Mouse (Mus musculus) forebrain, embryonic 11.5 days (tissue): ENCODE results near the gene Gm20388. TPM values are rescaled to one million over a fixed set of nuclear protein-coding genes. Genes with fewer than 3 reads are reported as not detected.

Experiments used
- ATAC-seq: fragments of 200-750 bp; cut with Nextera tagmentation; replicated peaks from 2 replicates; pipeline ENCODE4 v1.8.0; 2017; ENCODE audit warnings: moderate TSS enrichment; ENCODE audit not compliant: low FRiP score
- DNase-seq: peaks from one replicate; pipeline ENCODE4 v3.0.0-alpha.2; 2017; ENCODE audit warnings: low spot score
- H3K27ac ChIP-seq: fragments of 300-500 bp; sonication (generic); 2 replicates; pipeline ENCODE4 v1.5.1; 2014; ENCODE audit warnings: low read depth, low read length
- H3K27me3 ChIP-seq: fragments of 300-500 bp; sonication (generic); 2 replicates; pipeline ENCODE4 v1.6.1; 2014; ENCODE audit warnings: mild to moderate bottlenecking, low read length, mixed read lengths; ENCODE audit not compliant: control insufficient read depth, insufficient read depth
- H3K36me3 ChIP-seq: fragments of 300-500 bp; sonication (generic); 2 replicates; pipeline ENCODE4 v1.6.1; 2014; ENCODE audit warnings: mild to moderate bottlenecking, low read length, moderate library complexity, mixed read lengths; ENCODE audit not compliant: control insufficient read depth, insufficient read depth
- H3K4me1 ChIP-seq: fragments of 300-500 bp; sonication (generic); replicated peaks from 2 replicates; pipeline ENCODE4 v1.6.1; 2014; ENCODE audit warnings: low read length, mixed read lengths; ENCODE audit not compliant: control insufficient read depth, insufficient read depth
- H3K4me2 ChIP-seq: fragments of 300-500 bp; sonication (generic); 2 replicates; pipeline ENCODE4 v1.6.1; 2014; ENCODE audit warnings: low read depth, mild to moderate bottlenecking, low read length, moderate library complexity, mixed read lengths; ENCODE audit not compliant: severe bottlenecking
- H3K4me3 ChIP-seq: fragments of 300-500 bp; sonication (generic); 2 replicates; pipeline ENCODE4 v1.5.1; 2014; ENCODE audit warnings: low read depth, low read length
- H3K9ac ChIP-seq: fragments of 300-500 bp; sonication (generic); 2 replicates; pipeline ENCODE4 v1.6.1; 2014; ENCODE audit warnings: low read length
- H3K9me3 ChIP-seq: fragments of 300-500 bp; sonication (generic); 2 replicates; pipeline ENCODE4 v1.6.1; 2016; ENCODE audit warnings: low read length, mixed read lengths; ENCODE audit not compliant: control insufficient read depth
- WGBS: fragments of 180-500 bp; shearing (Covaris S2); extraction: QIAGEN DNeasy Blood & Tissue Kit; methylation state at CpG from one replicate; pipeline ENCODE4 v1.1.7; 2014; 5-methylcytosine and 5-hydroxymethylcytosine counted together
- polyA plus RNA-seq: library from polyadenylated mRNA; unstranded; fragments of >200 nt; fragmentation: Nextera tagmentation; extraction: Ambion mirVana; gene quantifications from 2 replicates; pipeline ENCODE4 v1.2.1, GENCODE M21; 2014

Gene Gm20388
- polyA plus RNA-seq, 1 experiment from 2014 or later: not detected

GRCm38 (mm10) chr8:121035611-121036010 lies 1125.0 kb downstream of the Gm20388 start:
- DNase-seq: no peak
- H3K36me3 ChIP-seq: no peaks in the 10 kb centered on the region

GRCm38 (mm10) chr8:121043719-121044440 lies 1133.2 kb downstream of the Gm20388 start:
- H3K4me1 ChIP-seq: no peaks in the 10 kb centered on the region
- ATAC-seq: no peak

More at GRCm38 (mm10) chr8:121035611-121036010, 1125.0 kb downstream of the Gm20388 start:
- ATAC-seq: no peak
- Histone ChIP-seq H3K4me3 (no peak overlapping the region), H3K4me1 (no peaks in the 10 kb centered on the region), H3K27ac (no peak overlapping the region), H3K27me3 (no peaks in the 10 kb centered on the region; the same call in 1 of the 2 replicates), H3K9ac (no peak overlapping the region), H3K4me2 (no peak overlapping the region), H3K9me3 (no peaks in the 10 kb centered on the region)
- 90% methylated on average over 8 of the region's 8 CpGs for WGBS

GRCm38 (mm10) chr8:121047441-121047840 lies 1136.8 kb downstream of the Gm20388 start:
- no peak for DNase-seq
- H3K36me3 ChIP-seq: no peaks in the 10 kb centered on the region
- no peak overlapping the region for H3K4me3 ChIP-seq
- no peak for ATAC-seq
- H3K27ac ChIP-seq: no peak overlapping the region
- H3K9me3 ChIP-seq: no peaks in the 10 kb centered on the region
- no peak overlapping the region for H3K4me2 ChIP-seq
- WGBS: 70% methylated on average over 9 of the region's 9 CpGs
- H3K27me3 ChIP-seq: no peaks in the 10 kb centered on the region
- H3K4me1 ChIP-seq: no peaks in the 10 kb centered on the region
- H3K9ac ChIP-seq: no peak overlapping the region

More at GRCm38 (mm10) chr8:121043719-121044440, 1133.2 kb downstream of the Gm20388 start:
- 67% methylated on average over 19 of the region's 19 CpGs for WGBS
- DNase-seq: no peak
- no peak overlapping the region for H3K9ac ChIP-seq
- H3K4me3 ChIP-seq: no peak overlapping the region
- H3K27ac ChIP-seq: no peak overlapping the region
- H3K4me2 ChIP-seq: no peak overlapping the region
- H3K9me3 ChIP-seq: no peaks in the 10 kb centered on the region
- H3K36me3 ChIP-seq: no peaks in the 10 kb centered on the region
- no peaks in the 10 kb centered on the region for H3K27me3 ChIP-seq

GRCm38 (mm10) chr8:121058081-121058480 lies 1147.4 kb downstream of the Gm20388 start:
- no peaks in the 10 kb centered on the region for H3K27me3 ChIP-seq
- H3K9ac ChIP-seq: no peak overlapping the region
- no peak for ATAC-seq
- H3K4me3 ChIP-seq: no peak overlapping the region
- no peak for DNase-seq
- H3K27ac ChIP-seq: no peak overlapping the region
- H3K4me2 ChIP-seq: no peak overlapping the region
- no peaks in the 10 kb centered on the region for H3K9me3 ChIP-seq
- H3K4me1 ChIP-seq: no peaks in the 10 kb centered on the region
- H3K36me3 ChIP-seq: no peaks in the 10 kb centered on the region
- 76% methylated on average over 9 of the region's 9 CpGs for WGBS

- Histone ChIP-seq H3K9me3 (no peaks in the 10 kb centered on the region), H3K4me3 (no peak overlapping the region), H3K4me2 (no peak overlapping the region), H3K36me3 (no peaks in the 10 kb centered on the region), H3K27ac (no peak overlapping the region), H3K9ac (no peak overlapping the region), H3K27me3 (no peaks in the 10 kb centered on the region), H3K4me1 (no peaks in the 10 kb centered on the region; the same call in 1 of the 2 replicates)
- 86% methylated on average over 7 of the region's 7 CpGs for WGBS
- DNase-seq (no peak), ATAC-seq (no peak)
Observed at GRCm38 (mm10) chr8:121059098-121059497, 1148.5 kb downstream of the Gm20388 start.

- Histone ChIP-seq H3K4me1 (no peaks in the 10 kb centered on the region; the same call in 1 of the 2 replicates), H3K9me3 (no peaks in the 10 kb centered on the region), H3K4me3 (no peak overlapping the region), H3K27me3 (no peaks in the 10 kb centered on the region; the same call in 1 of the 2 replicates), H3K9ac (no peak overlapping the region), H3K4me2 (no peak overlapping the region), H3K36me3 (no peaks in the 10 kb centered on the region), H3K27ac (no peak overlapping the region)
- ATAC-seq (no peak), DNase-seq (no peak)
- 89% methylated on average over 6 of the region's 6 CpGs for WGBS
Observed at GRCm38 (mm10) chr8:121062521-121062920, 1151.9 kb downstream of the Gm20388 start.

GRCm38 (mm10) chr8:121063649-121064048 lies 1153.0 kb downstream of the Gm20388 start:
- Histone ChIP-seq H3K27me3 (peaks cover under 1% of the 10 kb centered on the region; the same call in 1 of the 2 replicates), H3K27ac (no peak overlapping the region), H3K4me1 (no peaks in the 10 kb centered on the region; the same call in 1 of the 2 replicates), H3K4me2 (0 out of 2 replicates have a peak overlapping the region, but pooled peaks have one; percentile 8), H3K4me3 (no peak overlapping the region), H3K36me3 (no peaks in the 10 kb centered on the region), H3K9me3 (no peaks in the 10 kb centered on the region), H3K9ac (peak overlapping the region; percentile 20; the same call in 1 of the 2 replicates)
- ATAC-seq (no peak), DNase-seq (no peak)
- WGBS: 25% methylated on average over 13 of the region's 13 CpGs

- H3K27ac ChIP-seq: no peak overlapping the region
- 1% methylated on average over 12 of the region's 12 CpGs for WGBS
- ATAC-seq (no peak), DNase-seq (no peak)
- H3K4me1 ChIP-seq: peaks cover 6% of the 10 kb centered on the region; the same call in 1 of the 2 replicates
- no peaks in the 10 kb centered on the region for H3K36me3 ChIP-seq
- H3K4me2 ChIP-seq: no peak overlapping the region
- no peak overlapping the region for H3K4me3 ChIP-seq
- H3K9ac ChIP-seq: no peak overlapping the region
- peaks cover 68% of the 10 kb centered on the region for H3K27me3 ChIP-seq
- H3K9me3 ChIP-seq: no peaks in the 10 kb centered on the region
Observed at GRCm38 (mm10) chr8:121071454-121071853, 1160.8 kb downstream of the Gm20388 start.
